Mouse (Mus musculus) intestine, embryonic 14.5 days (tissue): ENCODE measurements at regions not wholly inside any gene's neighbourhood (a gene's known extent, or its start where the extent isn't known, plus 50 kb on each side); places are given as distances from the start of the nearest gene placed in this dataset.

Source experiments
- ATAC-seq: fragments of 200-750 bp; cut with Nextera tagmentation; replicated peaks from 2 replicates; pipeline ENCODE4 v1.8.0; 2017; ENCODE audit warnings: low read depth, moderate number of reproducible peaks, moderate TSS enrichment, moderate library complexity; ENCODE audit not compliant: low FRiP score, low TSS enrichment
- DNase-seq: peaks from one replicate; pipeline ENCODE4 v3.0.0-alpha.2; 2018; ENCODE audit warnings: low spot score
- H3K27ac ChIP-seq: fragments of 300-500 bp; sonication (generic); 2 replicates; pipeline ENCODE4 v1.5.1; 2014; ENCODE audit warnings: low read depth, mild to moderate bottlenecking, control low read depth
- H3K27me3 ChIP-seq: fragments of 300-500 bp; sonication (generic); replicated peaks from 2 replicates; pipeline ENCODE4 v1.6.1; 2014; ENCODE audit warnings: low read length, control low read depth; ENCODE audit not compliant: control insufficient read depth, insufficient read depth
- H3K36me3 ChIP-seq: fragments of 300-500 bp; sonication (generic); 2 replicates; pipeline ENCODE4 v1.6.1; 2014; ENCODE audit warnings: low read length, control low read depth; ENCODE audit not compliant: control insufficient read depth, insufficient read depth
- H3K4me1 ChIP-seq: fragments of 300-500 bp; sonication (generic); replicated peaks from 2 replicates; pipeline ENCODE4 v1.6.1; 2014; ENCODE audit warnings: low read length, control low read depth, mixed read lengths; ENCODE audit not compliant: control insufficient read depth, insufficient read depth
- H3K4me2 ChIP-seq: fragments of 300-500 bp; sonication (generic); 2 replicates; pipeline ENCODE4 v1.6.1; 2014; ENCODE audit warnings: low read length
- H3K4me3 ChIP-seq: fragments of 300-500 bp; sonication (generic); 2 replicates; pipeline ENCODE4 v1.5.1; 2014; ENCODE audit warnings: low read depth, low read length, control low read depth, mixed read lengths
- H3K9ac ChIP-seq: fragments of 300-500 bp; sonication (generic); 2 replicates; pipeline ENCODE4 v1.6.1; 2014; ENCODE audit warnings: mild to moderate bottlenecking, low read length
- H3K9me3 ChIP-seq: fragments of 300-500 bp; sonication (generic); 2 replicates; pipeline ENCODE4 v1.6.1; 2016; ENCODE audit warnings: low read length, control low read depth; ENCODE audit not compliant: control insufficient read depth
- WGBS: fragments of 180-500 bp; shearing (Covaris S2); extraction: QIAGEN DNeasy Blood & Tissue Kit; methylation state at CpG from one replicate; pipeline ENCODE4 v1.1.7; 2014; 5-methylcytosine and 5-hydroxymethylcytosine counted together

DNA sequence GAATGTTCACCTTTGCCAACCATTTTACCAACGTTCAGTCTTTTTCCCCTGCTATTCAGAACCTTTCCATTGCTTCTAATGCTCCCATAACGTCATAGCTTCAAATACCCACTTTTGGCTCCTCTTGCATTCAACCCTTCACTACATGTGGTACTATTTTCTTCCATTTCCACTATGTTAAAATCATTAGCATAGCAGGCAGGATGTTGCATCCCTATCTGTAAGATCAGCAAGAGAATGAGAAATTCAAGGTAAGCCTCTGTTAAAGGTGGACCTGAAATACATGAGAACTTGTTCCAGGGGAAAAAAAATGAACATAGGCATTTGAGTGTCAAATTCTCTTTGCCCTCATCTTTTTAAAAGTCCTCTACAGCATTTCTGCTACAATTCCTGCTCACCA, 1284.7 kb upstream of the Gm7489 start:
- Histone ChIP-seq H3K9me3 (no peaks in the 10 kb centered on the region), H3K27me3 (no peaks in the 10 kb centered on the region), H3K27ac (no peak overlapping the region), H3K9ac (no peak overlapping the region), H3K36me3 (no peaks in the 10 kb centered on the region), H3K4me2 (no peak overlapping the region), H3K4me1 (no peaks in the 10 kb centered on the region), H3K4me3 (no peak overlapping the region)
- WGBS = 65% methylated on average over 2 of the region's 2 CpGs
- ATAC-seq (no peak), DNase-seq (no peak)

DNA sequence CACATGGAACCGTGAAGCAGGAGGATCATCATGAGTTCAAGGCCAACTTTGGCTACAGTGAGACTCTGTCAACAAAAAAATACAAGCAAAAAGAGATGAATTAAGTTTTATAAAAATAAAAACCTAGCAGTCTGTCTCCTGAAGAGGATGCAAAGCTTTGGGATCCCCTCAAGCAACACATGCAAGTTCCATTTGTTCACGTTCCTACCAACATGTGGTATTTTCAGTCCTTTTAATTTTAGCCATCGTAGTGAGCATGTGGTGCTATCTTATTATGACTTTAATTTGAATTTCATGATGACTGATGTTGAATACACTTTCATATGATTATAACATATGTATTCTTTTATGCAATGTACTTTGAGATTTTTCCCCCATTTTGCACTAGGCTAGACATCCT, 1244.9 kb upstream of the Gm7489 start:
- no peak for DNase-seq
- Histone ChIP-seq H3K9me3 (no peaks in the 10 kb centered on the region), H3K4me1 (no peaks in the 10 kb centered on the region), H3K36me3 (no peaks in the 10 kb centered on the region), H3K9ac (no peak overlapping the region), H3K4me2 (no peak overlapping the region), H3K4me3 (no peak overlapping the region), H3K27ac (no peak overlapping the region), H3K27me3 (no peaks in the 10 kb centered on the region)
- no peak for ATAC-seq
- 83% methylated on average over 3 of the region's 3 CpGs for WGBS

DNA sequence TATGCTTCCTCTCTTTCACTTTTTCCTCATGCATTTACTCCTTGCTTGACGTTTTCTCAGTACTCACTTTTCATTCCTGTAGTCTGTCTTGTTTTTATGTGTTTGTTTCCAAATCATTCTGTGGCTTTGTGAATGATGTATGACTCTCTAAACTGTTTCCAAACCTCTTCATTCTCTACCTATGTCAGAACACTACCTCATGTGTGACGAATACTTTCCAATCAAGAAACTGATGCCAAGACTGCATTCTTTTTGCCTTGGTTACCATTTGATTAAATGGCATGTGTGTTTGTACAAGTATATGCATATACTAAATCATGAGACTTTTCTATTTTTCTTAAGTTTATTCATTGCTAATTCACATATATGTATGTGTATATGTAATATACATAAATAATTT, 1238.7 kb upstream of the Gm7489 start:
- Histone ChIP-seq H3K9ac (no peak overlapping the region), H3K36me3 (no peaks in the 10 kb centered on the region), H3K4me1 (no peaks in the 10 kb centered on the region), H3K27me3 (no peaks in the 10 kb centered on the region), H3K9me3 (no peaks in the 10 kb centered on the region), H3K4me3 (no peak overlapping the region), H3K27ac (no peak overlapping the region), H3K4me2 (no peak overlapping the region)
- WGBS = 82% methylated on average over 2 of the region's 2 CpGs
- DNase-seq = no peak
- no peak for ATAC-seq

DNA sequence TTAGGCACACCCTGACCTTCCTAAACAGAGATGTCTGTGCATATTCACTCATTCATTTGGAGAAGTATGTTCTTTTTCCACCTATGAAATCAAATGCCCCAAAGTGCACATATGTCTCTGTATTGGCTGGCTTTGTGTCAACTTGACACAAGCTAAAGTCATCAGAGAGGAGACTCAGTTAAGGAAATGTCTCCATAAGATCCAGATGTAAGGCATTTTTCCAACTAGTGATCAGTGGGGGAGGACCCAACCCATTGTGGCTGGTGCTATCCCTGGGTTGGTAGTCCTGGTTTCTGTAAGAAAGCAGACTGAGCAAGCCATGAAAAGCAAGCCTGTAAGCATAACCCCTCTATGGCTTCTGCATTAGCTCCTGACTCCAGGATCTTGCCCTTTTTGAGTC, 1226.8 kb upstream of the Gm7489 start:
- ATAC-seq (no peak), DNase-seq (no peak)
- H3K4me3 ChIP-seq = no peak overlapping the region
- H3K36me3 ChIP-seq = no peaks in the 10 kb centered on the region
- H3K27ac ChIP-seq = no peak overlapping the region
- H3K4me2 ChIP-seq = no peak overlapping the region
- no peaks in the 10 kb centered on the region for H3K4me1 ChIP-seq
- no peaks in the 10 kb centered on the region for H3K27me3 ChIP-seq
- H3K9ac ChIP-seq = no peak overlapping the region
- no peaks in the 10 kb centered on the region for H3K9me3 ChIP-seq
